Mouse (Mus musculus) telencephalon, adult 2 months (tissue): ENCODE measurements at regions not wholly inside any gene's neighbourhood (a gene's known extent, or its start where the extent isn't known, plus 50 kb on each side); places are given as distances from the start of the nearest gene placed in this dataset.
"Not testable (repeated sequence)": the region's sequence is repeated elsewhere in the genome, so short reads cannot be mapped to it uniquely, and the experiment has no call there.

Experiments
- DNase-seq: peaks from one replicate; pipeline ENCODE4 v3.0.0-alpha.2; 2011; ENCODE audit warnings: low read depth, low spot score

GRCm38 (mm10) chr8:100393327-100393726 is 977.1 kb upstream of the Cdh8 start:
- DNase-seq = no peak

GRCm38 (mm10) chr8:100367663-100368062 is 951.4 kb upstream of the Cdh8 start:
- DNase-seq = no peak

GRCm38 (mm10) chr8:100362772-100363171 is 946.5 kb upstream of the Cdh8 start:
- DNase-seq = no peak

- DNase-seq = not testable (repeated sequence)
Observed at GRCm38 (mm10) chr8:100360541-100360940, 944.3 kb upstream of the Cdh8 start.

- peak; percentile 10 for DNase-seq
Observed at GRCm38 (mm10) chr8:100334528-100334927, 918.3 kb upstream of the Cdh8 start.

- no peak for DNase-seq
Observed at GRCm38 (mm10) chr8:100325616-100326015, 909.3 kb upstream of the Cdh8 start.

GRCm38 (mm10) chr8:100323471-100323870 is 907.2 kb upstream of the Cdh8 start:
- no peak for DNase-seq

GRCm38 (mm10) chr8:100298191-100298590 is 881.9 kb upstream of the Cdh8 start:
- no peak for DNase-seq

- DNase-seq = peak; percentile 40
Observed at GRCm38 (mm10) chr8:100292588-100292987, 876.3 kb upstream of the Cdh8 start.

GRCm38 (mm10) chr8:100291981-100292380 is 875.7 kb upstream of the Cdh8 start:
- DNase-seq = no peak
